Mouse (Mus musculus): Measurements from ENCODE around the gene Cmtm4.

The Cmtm4 gene

DNA sequence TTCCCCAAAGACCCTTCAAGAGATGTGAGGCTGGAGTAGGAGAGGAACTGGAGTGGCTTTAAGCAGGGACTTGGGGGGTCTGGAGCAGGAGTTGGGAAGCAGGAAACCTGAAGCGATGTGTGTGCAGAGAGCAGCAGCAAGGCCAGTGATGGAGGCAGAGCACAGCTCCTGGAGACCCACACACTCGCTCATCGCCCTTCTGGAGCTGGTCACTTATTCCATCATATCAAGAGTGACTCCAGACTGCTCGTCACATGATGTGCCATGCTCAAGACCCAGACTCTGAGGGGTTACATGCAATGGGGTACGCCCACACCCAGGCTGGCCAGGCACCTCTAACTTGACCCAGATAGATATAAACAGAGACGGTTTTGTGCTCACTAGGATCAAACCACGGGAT is 15.3 kb downstream of the Cmtm4 start:
- no peak for ATAC-seq (ENCODE audit: insufficient number of reproducible peaks, low FRiP score, low TSS enrichment)

DNA sequence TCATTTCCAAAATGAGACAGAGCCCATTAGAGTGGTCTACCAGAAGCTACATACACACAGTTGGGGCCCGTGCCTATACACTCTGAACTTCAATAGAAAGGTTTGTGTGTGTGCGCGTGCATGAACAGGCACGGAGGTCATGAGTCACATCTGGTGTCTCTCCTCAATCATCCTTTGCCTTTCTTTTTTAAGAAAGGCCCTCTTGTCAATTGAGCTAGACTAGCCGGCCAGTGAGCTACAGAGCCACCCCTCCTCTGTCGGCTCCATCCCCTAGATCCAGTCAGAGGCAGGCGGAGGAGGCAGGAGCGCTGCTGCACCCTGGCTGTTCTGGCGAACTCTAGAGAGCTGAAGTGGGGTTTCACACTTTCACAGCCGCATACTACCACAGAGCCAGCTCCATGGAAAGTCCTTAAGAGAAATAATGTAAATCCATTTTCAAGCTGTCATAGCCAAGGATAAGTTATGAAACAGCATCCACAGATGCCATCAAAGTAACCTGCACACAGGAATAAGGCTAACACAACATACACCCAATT is 16.2 kb downstream of the Cmtm4 start:
- no peak for ATAC-seq (ENCODE audit: insufficient number of reproducible peaks, low FRiP score, low TSS enrichment)

DNA sequence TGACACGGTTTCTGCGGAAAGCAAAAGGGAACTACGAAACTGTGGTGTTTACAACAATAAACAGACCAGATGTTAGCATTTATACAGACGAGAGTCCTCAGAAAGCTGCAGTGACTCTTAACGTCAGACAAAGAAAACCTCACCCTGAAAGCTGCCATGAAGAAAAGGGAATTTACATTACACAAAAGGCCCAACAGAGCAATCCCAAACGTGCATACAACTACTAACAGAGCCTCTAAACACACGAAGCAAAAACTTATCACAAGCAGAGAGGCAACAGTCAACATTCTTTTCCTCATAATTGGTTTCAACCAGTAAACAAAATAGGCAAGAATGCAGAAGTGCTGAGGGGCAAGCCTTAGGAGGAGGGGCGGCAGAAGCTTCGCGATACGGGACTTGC is 18.9 kb downstream of the Cmtm4 start:
- no peak for ATAC-seq (ENCODE audit: insufficient number of reproducible peaks, low FRiP score, low TSS enrichment)

DNA sequence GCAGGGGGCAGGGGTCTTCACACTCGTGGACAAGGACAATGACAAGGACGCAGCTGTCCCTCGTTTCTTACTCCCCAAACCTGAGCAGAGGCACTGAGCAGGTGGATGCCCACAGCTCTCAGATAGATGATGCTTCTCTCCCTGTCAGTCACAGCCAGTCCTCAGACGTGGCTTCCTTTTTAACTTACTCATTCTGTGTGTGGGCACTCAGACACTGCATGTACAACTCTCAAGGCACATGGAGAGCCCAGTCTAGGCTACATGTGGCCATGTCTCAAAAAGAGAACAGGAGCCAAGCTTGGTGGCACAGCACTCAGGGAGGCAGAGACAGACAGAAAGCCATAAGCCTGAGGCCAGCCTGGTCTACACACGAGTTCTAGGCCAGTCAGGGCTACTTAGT is 19.6 kb downstream of the Cmtm4 start:
- no peak for ATAC-seq (ENCODE audit: insufficient number of reproducible peaks, low FRiP score, low TSS enrichment)

DNA sequence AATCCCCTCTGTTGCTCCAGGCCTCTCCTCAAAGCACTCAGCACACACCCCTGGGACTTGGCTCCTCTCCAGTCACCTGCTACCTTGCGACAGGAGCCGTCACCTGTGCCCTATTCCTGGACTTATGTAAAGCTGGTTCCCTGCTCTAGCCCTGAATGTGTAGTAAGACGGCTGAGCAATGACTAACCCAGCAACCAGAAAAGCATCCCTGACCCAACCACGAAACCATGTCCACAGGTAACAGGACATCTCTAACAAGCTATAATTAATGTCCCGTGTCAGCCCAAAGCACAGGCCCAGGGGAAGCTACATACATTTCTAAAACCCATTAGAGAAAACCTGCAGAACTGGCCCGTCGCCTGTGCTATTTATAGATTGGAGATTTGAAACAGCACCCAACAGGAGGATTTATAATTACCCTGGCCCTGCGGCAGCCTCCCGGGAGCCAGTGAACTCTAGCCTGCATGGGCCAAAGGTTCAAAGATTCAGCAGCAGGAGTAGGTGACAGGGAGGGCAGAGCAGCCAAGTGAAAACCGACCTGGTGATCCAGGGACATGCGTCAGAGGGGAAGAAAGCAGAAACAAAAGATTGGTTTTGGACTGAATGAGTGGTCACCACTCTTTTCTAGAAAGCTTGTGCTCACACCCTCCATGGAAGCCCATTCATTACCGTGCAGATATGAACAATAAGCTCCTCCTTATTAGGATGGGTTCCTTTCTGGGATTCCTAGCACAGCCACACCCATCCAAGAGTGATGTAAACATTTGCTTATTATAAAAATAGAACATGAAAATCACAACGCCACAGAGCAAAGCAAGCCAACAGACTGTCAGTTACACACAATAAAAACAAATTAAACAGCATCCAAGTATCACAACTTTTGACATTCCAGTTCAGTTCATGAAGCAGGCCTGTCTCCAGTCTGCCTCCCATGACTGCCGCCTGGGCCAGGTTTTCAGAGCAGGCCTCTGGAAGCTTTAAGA is 20.5 kb downstream of the Cmtm4 start:
- peak; percentile 56 for ATAC-seq (ENCODE audit: insufficient number of reproducible peaks, low FRiP score, low TSS enrichment)

DNA sequence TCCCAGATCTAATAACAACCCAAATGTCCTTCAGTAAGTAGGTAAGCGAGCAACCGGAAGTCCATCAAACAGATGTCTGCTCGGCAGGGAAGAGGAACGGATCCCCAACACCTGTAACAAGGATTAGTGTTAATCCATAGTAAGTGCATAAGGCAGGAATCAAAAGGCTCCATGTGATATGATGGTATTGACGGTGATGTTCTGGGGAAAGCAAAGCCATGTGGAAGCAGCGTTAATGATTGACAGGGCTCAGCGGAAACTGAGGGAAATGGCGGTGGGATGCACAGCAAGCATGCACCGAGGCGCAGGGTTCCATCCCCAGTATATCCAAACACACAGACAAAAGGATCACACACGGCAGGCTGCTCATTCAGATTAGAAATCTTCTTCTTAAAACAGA is 21.3 kb downstream of the Cmtm4 start:
- no peak for ATAC-seq (ENCODE audit: insufficient number of reproducible peaks, low FRiP score, low TSS enrichment)

DNA sequence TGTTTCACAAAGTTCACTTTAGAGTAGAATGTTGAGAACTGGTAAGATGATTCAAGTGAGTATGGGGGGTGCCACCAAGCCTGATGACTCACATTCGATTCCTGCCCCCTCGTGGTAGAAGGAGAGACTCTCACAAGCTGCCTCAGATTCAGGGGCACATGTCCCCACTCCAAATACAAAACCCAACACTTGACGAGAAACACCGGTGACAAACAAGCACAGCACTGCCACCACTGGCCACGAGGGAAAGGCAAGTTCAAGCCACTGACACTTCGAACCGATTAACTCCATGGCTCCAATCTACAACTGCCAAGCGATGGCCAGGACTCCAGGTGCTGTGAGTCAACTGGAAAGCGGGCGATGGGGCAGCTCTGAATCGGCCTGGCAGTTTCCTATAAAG is 21.8 kb downstream of the Cmtm4 start:
- ATAC-seq (ENCODE audit: insufficient number of reproducible peaks, low FRiP score, low TSS enrichment): no peak

DNA sequence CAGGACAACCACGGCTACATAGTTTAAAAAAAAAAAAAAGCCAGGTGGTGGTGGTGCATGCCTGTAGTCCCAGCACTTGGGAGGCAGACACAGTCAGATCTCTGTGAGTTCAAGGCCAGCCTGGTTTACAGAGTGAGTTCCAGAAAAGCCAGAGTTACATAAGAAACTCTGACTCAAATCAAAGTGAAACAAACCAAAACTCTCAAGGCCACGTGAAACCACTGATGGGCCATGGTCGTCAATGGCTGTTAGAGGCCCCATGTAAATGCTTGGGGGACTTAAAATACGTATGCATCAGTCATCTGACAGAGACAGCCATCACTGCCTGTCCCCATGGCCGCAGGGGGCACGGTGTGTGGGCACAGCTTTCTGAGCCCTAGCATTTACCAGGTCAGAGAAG is 24.5 kb downstream of the Cmtm4 start:
- ATAC-seq (ENCODE audit: insufficient number of reproducible peaks, low FRiP score, low TSS enrichment): no peak

DNA sequence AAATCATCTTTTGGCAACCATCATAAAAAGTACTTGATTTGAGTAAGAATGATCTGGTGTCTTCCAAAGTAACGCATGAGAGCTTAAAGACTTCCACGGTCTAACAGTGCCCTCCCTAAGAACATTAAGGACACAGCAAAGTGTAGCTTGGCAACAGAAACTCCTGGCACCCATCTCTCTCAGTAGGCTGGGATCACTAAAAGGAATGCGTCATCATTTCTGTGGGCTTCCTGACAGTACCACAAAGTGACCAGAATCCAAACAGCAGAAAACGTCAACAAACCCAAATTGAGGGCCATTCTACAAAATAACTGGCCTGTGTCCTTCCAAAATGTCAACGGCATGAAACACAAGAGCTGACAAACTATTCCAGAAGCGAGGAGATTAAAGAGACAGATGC is 25.5 kb downstream of the Cmtm4 start:
- no peak for ATAC-seq (ENCODE audit: insufficient number of reproducible peaks, low FRiP score, low TSS enrichment)

DNA sequence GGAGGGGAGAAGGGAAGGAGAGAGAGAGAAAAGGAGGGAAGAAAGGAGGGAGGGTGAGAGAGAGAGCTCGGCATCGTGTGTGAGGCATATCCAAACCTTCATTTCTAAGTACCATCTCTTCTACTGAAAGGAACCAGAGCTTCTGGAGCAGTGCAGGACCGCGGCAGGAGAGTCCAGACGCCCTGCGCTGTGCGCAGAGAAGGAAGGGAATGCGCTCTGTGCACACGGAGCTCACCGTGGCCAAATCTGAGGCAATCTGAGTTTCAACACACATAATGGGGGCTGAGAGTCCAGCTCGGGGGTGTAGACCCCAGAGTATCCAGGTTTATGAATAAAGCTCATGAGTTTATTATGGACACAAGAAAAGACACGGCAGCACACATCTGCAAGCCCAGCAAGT is 26.0 kb downstream of the Cmtm4 start:
- ATAC-seq (ENCODE audit: insufficient number of reproducible peaks, low FRiP score, low TSS enrichment): no peak

DNA sequence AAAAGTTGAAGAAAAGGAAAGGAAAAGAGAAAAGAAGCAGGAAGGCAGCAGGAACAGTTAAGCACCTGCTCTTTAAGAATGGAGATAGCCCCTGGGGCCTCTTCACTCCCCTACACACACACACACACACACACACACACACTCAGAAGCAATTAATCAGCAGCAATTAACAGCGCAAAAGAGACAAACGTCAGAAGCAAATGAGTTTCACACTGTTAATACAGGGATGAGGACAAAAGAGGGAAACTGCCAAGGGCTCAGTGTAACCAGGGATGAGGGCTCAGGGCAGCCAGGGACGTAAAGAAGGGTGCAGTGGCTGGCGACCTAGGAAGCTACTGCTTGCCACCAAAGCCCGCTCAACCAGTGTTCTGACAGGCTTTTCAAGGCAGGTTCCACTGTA is 28.2 kb downstream of the Cmtm4 start:
- no peak for ATAC-seq (ENCODE audit: insufficient number of reproducible peaks, low FRiP score, low TSS enrichment)

DNA sequence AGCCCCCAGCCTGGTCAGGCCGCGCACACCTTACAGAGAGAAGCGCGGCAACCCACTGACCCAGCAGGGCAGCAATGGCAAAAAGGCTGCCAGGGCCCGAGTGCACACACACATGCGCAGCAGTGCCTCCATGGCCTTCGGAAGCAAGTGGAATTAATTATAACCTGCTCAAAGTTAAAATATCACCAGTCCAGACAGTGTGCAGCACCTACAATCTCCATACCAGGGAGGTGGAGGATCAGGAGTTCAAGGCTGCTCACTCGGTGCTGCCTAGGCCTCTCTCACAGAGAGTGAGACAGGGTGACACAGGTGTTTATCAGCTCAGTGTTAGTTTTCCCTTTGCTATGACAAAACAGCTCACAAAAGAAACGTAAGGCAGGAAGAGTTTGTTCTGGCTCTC is 29.9 kb downstream of the Cmtm4 start:
- ATAC-seq (ENCODE audit: insufficient number of reproducible peaks, low FRiP score, low TSS enrichment): no peak

DNA sequence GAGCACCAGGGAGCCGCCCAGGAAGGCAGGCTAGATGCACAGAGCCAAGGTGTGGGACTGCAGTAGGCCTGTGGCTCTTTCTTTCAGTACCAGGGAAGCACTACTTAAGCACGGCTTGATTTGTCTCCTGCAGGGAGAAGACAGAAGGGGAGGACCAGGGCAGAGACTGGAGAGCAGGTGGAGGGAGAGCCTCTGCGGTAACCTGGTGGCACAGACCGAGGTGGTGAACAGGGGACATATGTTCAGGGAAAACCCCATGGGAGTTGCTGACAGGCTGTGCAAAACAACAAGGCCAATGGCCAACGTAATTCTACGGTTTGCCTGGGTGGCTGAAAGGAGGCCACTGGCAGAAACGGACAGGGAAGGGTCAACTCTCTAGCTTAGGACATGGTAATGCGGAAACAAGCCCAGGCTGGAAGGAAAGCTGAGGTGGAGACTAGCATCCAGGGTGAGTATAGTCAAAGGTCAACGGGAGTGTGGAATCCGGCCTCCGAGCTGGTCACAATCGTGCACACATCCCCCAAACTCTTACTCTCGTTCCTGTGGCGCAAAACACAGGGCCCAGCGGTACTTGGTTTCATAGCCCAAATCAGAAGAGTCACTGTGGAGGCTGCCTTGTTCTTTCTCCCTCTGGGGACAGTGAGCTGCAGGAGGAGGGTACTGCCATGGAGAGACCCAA is 35.7 kb downstream of the Cmtm4 start:
- ATAC-seq (ENCODE audit: insufficient number of reproducible peaks, low FRiP score, low TSS enrichment): peak; percentile 76

DNA sequence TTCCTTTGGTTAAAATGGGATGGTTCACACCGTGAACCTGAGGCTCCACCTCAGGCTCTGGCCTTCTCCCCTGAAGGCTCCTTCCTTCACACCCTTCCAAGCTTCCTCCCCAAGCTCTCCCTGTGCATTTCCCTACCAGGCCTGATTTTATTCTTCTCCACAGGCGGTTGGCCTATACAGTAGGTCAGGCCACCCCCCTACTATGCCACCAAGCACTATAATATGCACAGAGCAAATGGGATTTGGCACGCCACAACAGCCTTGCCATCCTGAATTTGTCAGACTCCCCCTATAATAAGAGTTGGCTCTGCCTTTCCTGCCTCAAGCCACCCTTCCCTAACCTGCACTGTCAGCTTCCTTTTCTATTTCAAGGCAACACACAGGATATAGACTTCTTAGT is 37.0 kb downstream of the Cmtm4 start:
- no peak for ATAC-seq (ENCODE audit: insufficient number of reproducible peaks, low FRiP score, low TSS enrichment)

DNA sequence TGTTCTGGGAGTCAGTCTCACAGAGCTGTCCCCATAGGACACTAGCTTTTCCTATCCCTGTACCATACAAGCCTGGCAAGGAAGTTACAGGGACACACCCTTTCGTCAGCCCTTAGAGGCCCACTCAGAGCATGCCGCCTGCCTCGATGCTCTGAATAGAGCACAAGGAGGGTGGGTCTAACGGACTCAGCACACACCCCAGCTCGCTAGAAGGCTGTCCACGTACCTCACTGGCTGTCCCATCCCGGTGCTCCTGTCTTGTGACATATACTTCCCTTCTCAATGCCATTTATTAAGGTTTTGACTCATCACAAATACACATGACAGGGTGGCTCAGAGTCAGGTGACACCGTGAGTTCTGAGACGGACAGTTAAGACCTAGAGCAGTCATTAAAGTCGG is 41.1 kb downstream of the Cmtm4 start:
- no peak for ATAC-seq (ENCODE audit: insufficient number of reproducible peaks, low FRiP score, low TSS enrichment)

DNA sequence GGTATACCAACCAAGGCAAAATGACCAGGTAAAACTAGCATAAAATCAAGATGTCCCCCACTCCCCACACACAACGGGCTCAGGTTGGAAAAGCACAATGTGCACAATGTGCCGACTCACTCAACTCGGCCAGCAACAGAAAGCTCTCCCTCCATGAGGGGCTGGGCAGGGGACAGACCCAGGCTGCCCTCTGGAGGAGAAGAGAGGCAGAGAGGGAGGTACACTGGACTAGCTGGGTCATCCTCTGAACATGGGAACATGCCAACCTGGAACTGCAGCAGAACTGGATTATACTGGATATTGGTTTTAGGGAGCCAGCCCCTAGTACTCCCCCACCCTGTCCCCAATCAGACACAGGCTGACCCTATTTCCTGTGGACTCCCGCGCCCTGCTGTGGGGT is 42.4 kb downstream of the Cmtm4 start:
- ATAC-seq (ENCODE audit: insufficient number of reproducible peaks, low FRiP score, low TSS enrichment): no peak

DNA sequence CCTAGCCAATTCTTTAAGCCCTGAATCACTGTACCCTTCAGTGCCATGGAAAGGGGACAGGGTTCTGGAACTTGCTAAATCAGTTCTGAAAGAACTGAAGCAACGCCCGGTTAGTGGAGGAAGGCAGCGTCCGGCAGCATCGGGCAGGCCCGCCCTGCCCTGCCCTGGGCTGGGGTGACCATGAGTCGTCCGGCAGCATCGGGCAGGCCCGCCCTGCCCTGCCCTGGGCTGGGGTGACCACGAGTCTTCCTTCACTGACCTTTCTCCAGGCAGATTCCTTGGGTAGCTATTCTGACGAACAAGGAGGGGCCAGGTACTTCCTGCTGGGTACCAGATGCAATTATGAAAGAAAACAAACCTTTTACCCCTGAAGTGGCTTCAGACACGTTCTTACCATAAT is 45.6 kb downstream of the Cmtm4 start:
- no peak for ATAC-seq (ENCODE audit: insufficient number of reproducible peaks, low FRiP score, low TSS enrichment)

DNA sequence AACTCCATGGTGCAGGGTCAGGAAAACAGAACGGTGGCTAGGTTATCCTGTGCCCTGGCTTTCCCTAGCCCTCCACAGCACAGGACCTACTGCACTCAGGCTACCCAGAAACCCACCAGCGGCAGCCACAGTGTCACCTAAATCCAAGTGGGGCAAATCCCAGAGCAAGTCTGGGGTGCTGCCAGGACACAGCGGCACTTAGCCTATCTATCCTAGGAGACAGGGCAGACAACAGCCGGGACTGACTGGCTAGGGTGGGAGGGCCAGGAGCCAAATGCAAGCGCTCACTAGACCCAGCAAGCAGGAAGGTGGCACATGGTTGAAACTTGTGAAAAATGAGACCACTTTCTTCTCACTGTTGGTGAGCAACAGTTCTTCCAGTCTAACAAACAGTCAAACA is 46.6 kb downstream of the Cmtm4 start:
- no peak for ATAC-seq (ENCODE audit: insufficient number of reproducible peaks, low FRiP score, low TSS enrichment)

DNA sequence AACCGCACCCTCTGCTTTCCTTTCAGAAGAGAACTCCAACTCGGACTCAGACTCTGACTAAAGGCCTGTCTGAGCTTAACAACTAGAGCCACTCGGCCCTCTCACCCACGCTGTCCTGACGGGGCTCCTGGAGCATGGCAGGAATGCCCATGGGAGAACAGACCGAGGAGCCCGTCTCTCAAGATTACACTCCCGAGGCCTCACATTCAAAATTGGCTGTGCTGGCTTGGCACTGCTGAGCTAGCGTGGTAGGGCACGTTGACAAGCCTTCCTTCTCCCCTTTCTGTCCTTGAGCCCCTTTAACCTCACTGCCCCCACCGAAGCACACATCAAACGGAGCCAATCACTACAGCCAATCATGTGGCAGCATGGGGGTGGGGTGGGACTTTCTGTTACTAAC is 48.9 kb downstream of the Cmtm4 start:
- ATAC-seq (ENCODE audit: insufficient number of reproducible peaks, low FRiP score, low TSS enrichment): no peak

DNA sequence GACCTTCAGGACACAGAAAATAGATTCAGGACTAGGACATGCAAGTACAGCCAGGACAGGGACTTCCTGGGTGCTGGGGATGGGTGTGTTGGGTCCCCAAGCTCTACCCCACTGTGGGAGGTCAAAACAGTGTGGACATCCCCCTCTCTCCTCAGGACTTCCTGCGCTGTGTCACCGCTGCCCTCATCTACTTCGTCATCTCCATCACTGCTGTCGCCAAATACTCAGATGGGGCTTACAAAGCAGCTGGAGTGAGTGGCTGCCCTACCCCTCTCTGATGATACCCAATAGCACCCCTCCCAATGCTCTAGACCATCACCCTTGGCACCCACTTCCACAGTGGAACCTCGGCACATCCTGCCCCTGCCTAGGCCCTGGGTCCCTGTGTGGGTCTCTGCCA is 51.0 kb downstream of the Cmtm4 start:
- no peak for ATAC-seq (ENCODE audit: insufficient number of reproducible peaks, low FRiP score, low TSS enrichment)

DNA sequence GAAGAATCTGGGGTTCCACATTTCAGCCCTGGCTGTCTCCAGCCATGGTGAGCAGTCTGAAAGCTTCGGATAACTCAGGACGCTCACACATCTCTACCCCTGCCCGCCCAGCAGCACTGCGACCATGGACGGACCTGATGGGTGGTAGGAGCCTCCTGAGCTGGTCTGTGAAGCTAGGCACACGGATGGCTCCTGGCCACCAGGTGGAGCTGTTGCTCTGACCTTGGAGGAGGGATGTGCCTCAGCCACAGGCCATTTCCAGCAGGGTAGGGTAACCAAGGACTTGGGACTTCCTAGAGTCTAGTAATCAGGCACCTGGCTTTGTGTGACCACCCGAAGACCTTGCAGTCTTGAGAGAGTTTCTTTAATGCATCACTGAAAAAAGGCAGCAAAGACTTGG is 51.6 kb downstream of the Cmtm4 start:
- ATAC-seq (ENCODE audit: insufficient number of reproducible peaks, low FRiP score, low TSS enrichment): peak; percentile 76

DNA sequence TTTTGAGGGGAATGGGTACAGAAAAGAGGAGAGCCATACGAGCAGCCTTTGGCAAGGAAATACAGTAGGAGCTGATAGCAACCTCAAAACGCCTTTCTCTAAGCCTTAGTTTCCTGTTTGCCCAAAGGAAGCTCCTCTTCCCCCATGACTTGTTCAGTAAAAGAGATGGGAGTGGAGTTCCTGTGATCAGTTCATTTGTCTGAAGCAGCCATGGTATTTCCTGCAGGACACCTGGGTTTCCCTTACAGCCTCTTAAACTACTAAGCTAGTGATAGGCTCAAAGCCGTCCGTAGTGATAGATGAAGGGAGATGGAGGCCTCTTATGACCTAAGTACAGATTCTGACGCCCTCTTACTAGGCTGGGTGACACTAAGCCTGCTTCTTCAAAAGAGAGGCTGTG is 53.2 kb downstream of the Cmtm4 start:
- no peak for ATAC-seq (ENCODE audit: insufficient number of reproducible peaks, low FRiP score, low TSS enrichment)
